Mouse (Mus musculus) activated CD4-positive, CD25-positive, alpha-beta regulatory T cell, adult 4 months (primary cell): ENCODE measurements at regions not wholly inside any gene's neighbourhood (a gene's known extent, or its start where the extent isn't known, plus 50 kb on each side); places are given as distances from the start of the nearest gene placed in this dataset.

Experiments used
- ATAC-seq: one replicate; pipeline ENCODE4 v1.8.0; 2017

GRCm38 (mm10) chr13:37290636-37291035, 54.4 kb upstream of the Ly86 start:
- ATAC-seq: no peak

- no peak for ATAC-seq
Observed at GRCm38 (mm10) chr13:37288993-37289392, 56.0 kb upstream of the Ly86 start.

- no peak for ATAC-seq
Observed at GRCm38 (mm10) chr13:37282515-37282914, 62.5 kb upstream of the Ly86 start.

GRCm38 (mm10) chr13:37279078-37279789, 65.8 kb upstream of the Ly86 start:
- ATAC-seq: no peak

GRCm38 (mm10) chr13:37249581-37250461, 95.2 kb upstream of the Ly86 start:
- no peak for ATAC-seq

- no peak for ATAC-seq
Observed at GRCm38 (mm10) chr13:37248741-37249140, 96.3 kb upstream of the Ly86 start.

- no peak for ATAC-seq
Observed at GRCm38 (mm10) chr13:37240048-37240447, 105.0 kb upstream of the Ly86 start.

GRCm38 (mm10) chr13:37237285-37237684, 107.7 kb upstream of the Ly86 start:
- no peak for ATAC-seq

- no peak for ATAC-seq
Observed at GRCm38 (mm10) chr13:37225834-37226233, 119.2 kb upstream of the Ly86 start.

- no peak for ATAC-seq
Observed at GRCm38 (mm10) chr13:37220436-37220835, 124.6 kb upstream of the Ly86 start.

GRCm38 (mm10) chr13:37218596-37218995, 126.4 kb upstream of the Ly86 start:
- ATAC-seq: no peak

GRCm38 (mm10) chr13:37214590-37215282, 130.3 kb upstream of the Ly86 start:
- peak; percentile 68 for ATAC-seq

GRCm38 (mm10) chr13:37197136-37197535, 147.1 kb upstream of the F13a1 start:
- ATAC-seq: no peak

- no peak for ATAC-seq
Observed at GRCm38 (mm10) chr13:37195857-37196256, 145.8 kb upstream of the F13a1 start.

- ATAC-seq: no peak
Observed at GRCm38 (mm10) chr13:37181169-37181787, 131.2 kb upstream of the F13a1 start.

GRCm38 (mm10) chr13:37176526-37176925, 126.5 kb upstream of the F13a1 start:
- ATAC-seq: no peak

GRCm38 (mm10) chr13:37175997-37176396, 126.0 kb upstream of the F13a1 start:
- ATAC-seq: no peak

GRCm38 (mm10) chr13:37158831-37159522, 108.9 kb upstream of the F13a1 start:
- ATAC-seq: no peak

GRCm38 (mm10) chr13:37157808-37158207, 107.8 kb upstream of the F13a1 start:
- no peak for ATAC-seq

GRCm38 (mm10) chr13:37151835-37152516, 101.9 kb upstream of the F13a1 start:
- ATAC-seq: no peak

GRCm38 (mm10) chr13:37149961-37150360, 99.9 kb upstream of the F13a1 start:
- ATAC-seq: no peak
